Mouse (Mus musculus) lung, embryonic 15.5 days (tissue): ENCODE results near the gene Arhgap28. TPM values are rescaled to one million over a fixed set of nuclear protein-coding genes. Genes with fewer than 3 reads are reported as not detected.

Experiments
- ATAC-seq: fragments of 200-750 bp; cut with Nextera tagmentation; 2 replicates; pipeline ENCODE4 v1.8.0; 2017; ENCODE audit warnings: moderate number of reproducible peaks, borderline replicate concordance; ENCODE audit not compliant: low FRiP score, low TSS enrichment; ENCODE audit errors: extremely low read depth
- H3K27ac ChIP-seq: fragments of 300-500 bp; sonication (generic); 2 replicates; pipeline ENCODE4 v1.5.1; 2015; ENCODE audit warnings: moderate library complexity, mild to moderate bottlenecking, inconsistent platforms
- H3K27me3 ChIP-seq: fragments of 300-500 bp; sonication (generic); 2 replicates; pipeline ENCODE4 v1.6.1; 2015; ENCODE audit warnings: inconsistent platforms
- H3K36me3 ChIP-seq: fragments of 300-500 bp; sonication (generic); 2 replicates; pipeline ENCODE4 v1.6.1; 2015; ENCODE audit warnings: inconsistent platforms
- H3K4me1 ChIP-seq: fragments of 300-500 bp; sonication (generic); 2 replicates; pipeline ENCODE4 v1.6.1; 2015; ENCODE audit warnings: inconsistent platforms
- H3K4me2 ChIP-seq: fragments of 300-500 bp; sonication (generic); 2 replicates; pipeline ENCODE4 v1.6.1; 2015; ENCODE audit warnings: inconsistent platforms, mild to moderate bottlenecking, moderate library complexity
- H3K4me3 ChIP-seq: fragments of 300-500 bp; sonication (generic); 2 replicates; pipeline ENCODE4 v1.5.1; 2015; ENCODE audit warnings: mild to moderate bottlenecking, inconsistent platforms
- H3K9ac ChIP-seq: fragments of 300-500 bp; sonication (generic); 2 replicates; pipeline ENCODE4 v1.6.1; 2015; ENCODE audit warnings: inconsistent platforms
- H3K9me3 ChIP-seq: fragments of 300-500 bp; sonication (generic); 2 replicates; pipeline ENCODE4 v1.6.1; 2016; ENCODE audit warnings: inconsistent platforms
- WGBS: fragments of 180-500 bp; shearing (Covaris S2); methylation state at CpG from one replicate; pipeline ENCODE4 v1.1.7; 2015; 5-methylcytosine and 5-hydroxymethylcytosine counted together
- polyA plus RNA-seq: library from polyadenylated mRNA; unstranded; fragments of >200 nt; fragmentation: Nextera tagmentation; extraction: Ambion mirVana; gene quantifications from 2 replicates; pipeline ENCODE4 v1.2.1, GENCODE M21; 2015

Gene Arhgap28
- polyA plus RNA-seq, 1 experiment from 2014 or later = 47.2 TPM

DNA sequence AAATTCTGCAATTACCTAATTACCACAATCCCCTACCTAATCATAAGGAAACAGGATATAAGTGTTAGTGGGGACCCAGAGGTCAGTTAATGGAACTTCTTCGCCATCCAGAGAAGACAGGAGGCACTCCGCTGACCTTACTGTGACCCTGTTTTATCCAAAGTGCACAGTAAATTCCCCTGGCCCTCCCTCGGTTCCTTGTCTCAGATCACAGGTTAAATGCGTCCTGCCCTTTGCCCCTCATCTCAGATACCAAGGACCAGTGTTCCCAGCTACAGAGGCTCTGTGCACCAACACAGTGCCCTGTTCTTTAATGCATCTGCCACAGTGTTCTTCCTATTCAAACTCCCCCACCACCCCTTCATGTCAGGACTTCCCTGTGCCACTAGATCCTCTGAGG lies 18.4 kb downstream of the Arhgap28 start:
- Histone ChIP-seq H3K4me2 (no peak overlapping the region), H3K4me1 (peaks cover 33% of the 10 kb centered on the region), H3K36me3 (no peaks in the 10 kb centered on the region), H3K27me3 (no peaks in the 10 kb centered on the region), H3K9me3 (no peaks in the 10 kb centered on the region), H3K9ac (no peak overlapping the region), H3K27ac (no peak overlapping the region), H3K4me3 (no peak overlapping the region)
- 45% methylated on average over 4 of the region's 4 CpGs for WGBS
- ATAC-seq = no peak

DNA sequence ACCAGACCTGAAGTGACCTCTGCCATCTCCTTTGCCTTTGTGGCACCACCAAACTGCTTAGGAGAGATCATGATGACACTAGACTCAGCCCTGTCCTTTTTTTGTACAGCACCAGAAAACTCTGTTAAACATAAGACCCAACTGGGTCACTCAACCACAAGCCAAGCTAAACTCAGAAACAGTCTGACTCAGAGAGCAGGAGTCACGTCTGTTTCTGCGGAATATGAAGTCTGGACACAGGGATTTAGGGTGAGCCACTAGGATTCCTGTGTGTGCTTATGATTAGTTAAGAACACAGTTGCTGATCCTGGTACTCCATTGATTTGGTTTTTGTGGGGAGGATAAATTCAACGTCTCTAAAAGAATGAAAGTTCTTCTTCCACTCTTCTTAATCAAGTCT lies 23.3 kb downstream of the Arhgap28 start:
- no peak overlapping the region for H3K4me2 ChIP-seq
- H3K27me3 ChIP-seq = no peaks in the 10 kb centered on the region
- no peaks in the 10 kb centered on the region for H3K9me3 ChIP-seq
- no peak overlapping the region for H3K9ac ChIP-seq
- no peak overlapping the region for H3K4me3 ChIP-seq
- no peak for ATAC-seq
- 74% methylated on average over 3 of the region's 3 CpGs for WGBS
- peaks cover 39% of the 10 kb centered on the region for H3K4me1 ChIP-seq
- no peaks in the 10 kb centered on the region for H3K36me3 ChIP-seq
- H3K27ac ChIP-seq = no peak overlapping the region

DNA sequence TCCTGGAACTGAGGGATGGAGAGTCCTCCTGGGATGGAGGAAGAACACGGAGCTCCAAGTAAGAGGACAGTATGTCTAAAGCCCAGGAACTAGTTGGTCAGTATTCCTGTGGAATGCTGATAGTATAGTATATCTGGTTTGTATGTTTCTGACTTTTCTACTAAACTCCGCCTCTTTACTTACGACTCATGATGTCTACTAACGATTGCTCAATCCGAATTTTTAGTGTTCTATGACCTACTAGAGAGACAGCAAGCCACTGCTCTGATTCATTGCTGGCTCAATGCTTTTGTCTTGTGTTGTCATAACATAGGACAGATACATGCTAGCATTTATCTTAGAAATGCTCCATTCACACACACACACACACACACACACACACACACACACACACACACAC lies 24.7 kb downstream of the Arhgap28 start:
- Histone ChIP-seq H3K4me2 (no peak overlapping the region), H3K27ac (peak overlapping the region; percentile 70), H3K9ac (peak overlapping the region; percentile 6; the same call in 1 of the 2 replicates), H3K4me1 (peaks cover 47% of the 10 kb centered on the region), H3K27me3 (no peaks in the 10 kb centered on the region), H3K9me3 (no peaks in the 10 kb centered on the region), H3K36me3 (no peaks in the 10 kb centered on the region), H3K4me3 (no peak overlapping the region)
- 46% methylated on average over 5 of the region's 5 CpGs for WGBS
- peak; percentile 57; the same call in 1 of the 2 replicates for ATAC-seq

DNA sequence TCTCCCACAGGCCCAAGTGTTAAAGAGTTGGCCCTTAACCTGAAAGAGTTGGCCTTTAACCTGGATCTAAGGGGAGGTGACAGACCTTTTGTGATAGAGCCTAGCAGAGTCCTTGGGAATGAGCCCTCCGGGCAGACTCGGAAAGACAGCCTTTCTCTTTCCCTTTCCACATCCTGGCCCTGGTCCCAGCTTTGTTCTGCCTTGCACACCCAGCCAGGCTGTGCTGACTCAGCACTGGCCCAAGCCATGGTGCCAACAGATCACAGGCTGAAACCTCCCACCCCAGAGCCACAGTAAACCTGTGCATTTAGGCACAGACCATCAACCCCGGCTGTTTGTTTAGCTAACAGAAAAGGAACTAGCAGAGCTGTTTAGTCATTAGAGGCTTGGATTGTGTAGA lies 25.1 kb downstream of the Arhgap28 start:
- H3K9me3 ChIP-seq = no peaks in the 10 kb centered on the region
- peak overlapping the region; percentile 6; the same call in 1 of the 2 replicates for H3K9ac ChIP-seq
- H3K27me3 ChIP-seq = no peaks in the 10 kb centered on the region
- 11% methylated on average over 3 of the region's 3 CpGs for WGBS
- no peak overlapping the region for H3K4me2 ChIP-seq
- H3K4me3 ChIP-seq = no peak overlapping the region
- H3K4me1 ChIP-seq = peaks cover 47% of the 10 kb centered on the region
- peak overlapping the region; percentile 70 for H3K27ac ChIP-seq
- peak; percentile 84; the same call in 1 of the 2 replicates for ATAC-seq
- H3K36me3 ChIP-seq = no peaks in the 10 kb centered on the region

DNA sequence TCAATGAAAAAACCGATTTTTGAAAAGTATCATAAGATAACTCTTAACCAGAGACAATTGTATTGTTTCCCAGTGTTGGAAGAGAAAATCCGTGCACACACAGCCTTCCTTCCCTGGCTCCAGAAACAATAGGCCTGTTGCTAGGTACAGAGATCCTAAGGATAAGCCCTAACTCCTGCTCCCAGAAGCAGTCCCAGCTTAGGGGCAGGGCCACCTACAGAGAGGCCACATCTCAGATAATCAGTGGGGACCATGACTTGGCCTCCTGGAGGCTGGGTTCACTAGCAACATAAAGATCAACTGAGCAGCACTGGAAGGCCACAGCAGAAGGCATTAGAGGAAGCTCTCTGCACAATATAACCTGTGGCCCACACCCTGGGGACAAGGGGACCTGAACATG lies 27.5 kb downstream of the Arhgap28 start:
- Histone ChIP-seq H3K36me3 (no peaks in the 10 kb centered on the region), H3K9ac (no peak overlapping the region), H3K4me3 (no peak overlapping the region), H3K27ac (peak overlapping the region; percentile 46), H3K4me2 (no peak overlapping the region; the same call in 1 of the 2 replicates), H3K4me1 (peaks cover 47% of the 10 kb centered on the region), H3K27me3 (no peaks in the 10 kb centered on the region), H3K9me3 (no peaks in the 10 kb centered on the region)
- WGBS = 29% methylated on average over 2 of the region's 2 CpGs
- no peak for ATAC-seq

DNA sequence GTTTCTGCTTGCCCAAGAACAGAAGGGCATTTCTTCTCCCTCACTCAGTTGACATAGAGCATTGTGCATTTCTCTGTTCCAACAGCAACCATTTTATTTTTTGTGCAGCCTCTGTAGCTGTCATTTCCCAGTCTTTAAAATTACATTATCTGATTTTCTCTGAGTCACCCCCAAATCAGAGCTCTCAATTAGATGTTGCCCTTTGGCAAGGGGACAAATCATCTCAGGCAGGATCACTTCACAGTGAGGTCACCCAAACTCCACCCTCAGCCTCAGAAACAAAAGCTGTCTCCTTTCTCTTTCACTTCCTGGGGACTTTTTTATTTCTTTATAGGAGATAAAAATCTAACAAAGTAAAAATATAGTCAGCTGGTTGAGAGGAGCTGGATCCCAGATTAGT lies 27.9 kb downstream of the Arhgap28 start:
- H3K4me3 ChIP-seq = no peak overlapping the region
- H3K9me3 ChIP-seq = no peaks in the 10 kb centered on the region
- peaks cover 46% of the 10 kb centered on the region for H3K4me1 ChIP-seq
- no peak overlapping the region for H3K4me2 ChIP-seq
- no peaks in the 10 kb centered on the region for H3K27me3 ChIP-seq
- H3K9ac ChIP-seq = no peak overlapping the region
- no peaks in the 10 kb centered on the region for H3K36me3 ChIP-seq
- H3K27ac ChIP-seq = no peak overlapping the region
- ATAC-seq = no peak

DNA sequence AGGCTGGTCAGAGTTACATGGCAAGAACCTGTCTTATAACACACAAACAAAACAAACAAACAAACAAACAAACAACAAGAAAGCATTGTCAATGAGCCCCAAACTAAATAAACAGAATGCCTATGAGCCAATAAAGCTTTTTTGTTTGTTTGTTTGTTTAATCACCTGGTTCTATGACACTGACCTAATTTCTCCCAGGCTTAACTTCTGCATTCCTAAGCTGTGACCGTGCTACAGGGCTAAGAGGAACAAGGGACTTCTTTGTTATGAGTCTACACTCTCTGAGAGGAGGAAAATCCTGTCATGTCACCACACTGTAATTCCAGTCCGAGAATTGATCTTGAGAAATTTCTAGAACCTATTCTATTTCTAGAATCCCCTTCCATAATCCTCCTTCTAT lies 29.2 kb downstream of the Arhgap28 start:
- Histone ChIP-seq H3K4me1 (peaks cover 34% of the 10 kb centered on the region), H3K27me3 (no peaks in the 10 kb centered on the region), H3K4me3 (no peak overlapping the region), H3K9me3 (no peaks in the 10 kb centered on the region), H3K9ac (no peak overlapping the region), H3K4me2 (no peak overlapping the region), H3K27ac (0 out of 2 replicates have a peak overlapping the region, but pooled peaks have one; percentile 2), H3K36me3 (no peaks in the 10 kb centered on the region)
- no peak for ATAC-seq
- WGBS = 43% methylated on average over 2 of the region's 2 CpGs

DNA sequence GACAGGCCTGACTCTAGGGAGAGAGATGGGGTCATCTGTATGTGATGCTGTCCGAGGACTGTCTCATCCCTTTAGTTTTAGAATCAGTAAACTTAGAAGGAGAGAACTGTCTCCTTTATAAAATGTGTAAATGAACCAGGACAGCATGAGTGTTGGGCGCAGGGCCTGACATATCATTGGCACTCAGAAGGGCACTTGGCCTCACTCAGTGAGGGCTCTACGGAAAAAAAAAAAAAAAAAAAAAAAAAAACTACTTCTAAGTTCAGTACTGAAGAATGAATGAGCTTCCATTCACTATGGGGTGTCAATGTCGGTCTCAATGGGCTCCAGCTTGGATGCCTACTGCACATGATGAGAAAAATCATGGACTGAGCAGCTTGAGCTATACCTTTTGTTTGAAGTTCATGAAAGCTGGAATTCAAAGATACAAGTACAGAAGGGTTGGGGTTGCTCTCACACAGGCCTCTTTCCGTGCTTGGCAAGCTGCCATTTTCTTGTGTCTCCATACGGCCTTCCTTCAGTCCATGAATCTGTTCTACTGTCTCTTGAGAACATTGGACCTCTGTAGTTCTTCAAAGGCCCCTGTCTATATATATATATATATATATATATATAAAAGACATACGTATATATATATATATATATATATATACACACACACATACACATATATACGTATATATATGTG lies 36.9 kb downstream of the Arhgap28 start:
- ATAC-seq = no peak
- Histone ChIP-seq H3K9me3 (no peaks in the 10 kb centered on the region), H3K4me3 (no peak overlapping the region), H3K36me3 (no peaks in the 10 kb centered on the region), H3K9ac (no peak overlapping the region), H3K27me3 (no peaks in the 10 kb centered on the region), H3K4me1 (0 out of 2 replicates have a peak, but pooled peaks cover 10% of the 10 kb centered on the region), H3K27ac (no peak overlapping the region), H3K4me2 (no peak overlapping the region)
- 34% methylated on average over 8 of the region's 8 CpGs for WGBS

DNA sequence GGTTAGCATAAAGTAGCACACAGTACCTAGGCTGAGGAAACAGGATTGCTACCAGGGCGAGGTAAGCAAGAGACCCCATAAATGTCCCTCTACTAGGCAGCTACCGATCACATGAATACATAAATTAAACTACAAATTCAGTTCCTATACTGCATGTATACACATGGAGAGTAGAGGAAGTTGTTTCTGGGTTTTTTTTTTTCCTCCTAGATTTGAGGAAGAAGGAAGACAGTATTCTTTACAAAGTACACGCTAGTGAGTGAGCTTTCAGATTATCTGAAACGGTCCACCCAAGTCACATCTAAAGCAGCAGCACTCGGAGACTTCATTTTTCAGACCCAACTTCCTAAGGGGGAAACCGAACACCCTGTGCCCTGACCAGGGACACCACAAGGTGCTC lies 41.1 kb downstream of the Arhgap28 start:
- 80% methylated on average over 6 of the region's 6 CpGs for WGBS
- H3K4me1 ChIP-seq = peaks cover 13% of the 10 kb centered on the region; the same call in 1 of the 2 replicates
- no peak overlapping the region for H3K4me2 ChIP-seq
- H3K27me3 ChIP-seq = no peaks in the 10 kb centered on the region
- H3K36me3 ChIP-seq = no peaks in the 10 kb centered on the region
- H3K27ac ChIP-seq = no peak overlapping the region
- no peak overlapping the region for H3K9ac ChIP-seq
- H3K4me3 ChIP-seq = no peak overlapping the region
- H3K9me3 ChIP-seq = no peaks in the 10 kb centered on the region
- no peak for ATAC-seq

DNA sequence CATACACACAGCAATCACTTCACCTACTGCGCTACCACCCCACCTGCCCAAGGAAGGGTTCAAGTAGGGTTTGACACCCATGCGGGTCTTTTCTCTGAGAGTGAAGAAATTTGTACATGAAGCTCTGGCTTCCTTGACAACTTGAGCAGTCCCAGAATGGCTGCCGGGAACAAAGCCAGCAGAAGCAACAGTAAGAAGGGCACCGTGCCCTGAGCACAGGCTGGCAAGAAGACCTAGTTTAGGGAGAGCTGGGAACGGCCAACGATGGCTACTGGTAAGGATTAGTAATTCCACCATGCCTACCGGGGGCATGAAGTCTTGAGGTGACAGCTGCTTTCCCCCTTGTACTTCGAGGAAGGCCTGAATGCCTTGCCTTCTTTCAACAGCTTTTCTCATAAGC lies 41.9 kb downstream of the Arhgap28 start:
- Histone ChIP-seq H3K4me1 (peaks cover 15% of the 10 kb centered on the region), H3K36me3 (no peaks in the 10 kb centered on the region), H3K27me3 (no peaks in the 10 kb centered on the region), H3K27ac (no peak overlapping the region), H3K4me2 (no peak overlapping the region), H3K4me3 (no peak overlapping the region), H3K9me3 (no peaks in the 10 kb centered on the region), H3K9ac (no peak overlapping the region)
- ATAC-seq = no peak
- WGBS = 87% methylated on average over 8 of the region's 8 CpGs

DNA sequence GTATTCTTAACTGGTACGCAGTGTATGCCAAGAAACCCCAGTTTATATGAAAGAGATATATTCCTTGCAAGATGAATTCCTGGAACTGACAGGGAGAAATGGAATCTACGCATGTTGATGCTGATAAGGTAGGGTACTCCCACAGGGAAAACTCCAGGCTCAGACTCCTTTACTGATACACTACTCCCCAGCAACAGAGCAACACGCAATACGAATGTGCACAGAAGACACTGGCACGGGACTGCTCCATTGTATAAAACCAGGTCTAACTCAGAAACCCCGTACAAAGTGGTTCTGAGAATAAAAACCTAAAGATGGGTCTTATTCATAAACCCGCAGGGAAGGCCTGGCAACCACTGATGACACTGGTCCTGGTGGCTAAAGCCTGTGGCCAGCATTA lies 45.0 kb downstream of the Arhgap28 start:
- Histone ChIP-seq H3K4me3 (no peak overlapping the region), H3K9me3 (no peaks in the 10 kb centered on the region), H3K4me2 (no peak overlapping the region), H3K4me1 (peaks cover 38% of the 10 kb centered on the region), H3K27me3 (no peaks in the 10 kb centered on the region), H3K9ac (no peak overlapping the region), H3K27ac (no peak overlapping the region), H3K36me3 (no peaks in the 10 kb centered on the region)
- ATAC-seq = no peak
- 84% methylated on average over 7 of the region's 7 CpGs for WGBS

DNA sequence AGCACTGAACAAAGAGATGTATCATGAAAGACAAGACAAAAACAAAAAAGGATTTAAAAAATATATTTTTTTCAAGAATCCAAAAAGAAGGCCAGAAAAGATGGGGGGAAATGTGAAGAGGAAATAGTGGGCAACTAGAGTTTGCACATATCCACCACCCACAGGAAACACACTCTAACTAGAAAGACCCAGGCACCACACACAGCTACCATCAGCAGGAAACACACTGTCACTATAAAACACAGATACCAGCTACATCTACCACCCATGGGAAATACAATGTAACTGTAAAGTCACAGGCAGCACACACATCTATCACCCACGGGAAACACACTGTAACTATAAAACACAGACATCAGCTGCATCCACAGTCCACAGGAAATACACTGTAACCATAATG lies 46.3 kb downstream of the Arhgap28 start:
- H3K9me3 ChIP-seq = no peaks in the 10 kb centered on the region
- H3K9ac ChIP-seq = no peak overlapping the region
- no peaks in the 10 kb centered on the region for H3K36me3 ChIP-seq
- no peak overlapping the region for H3K4me2 ChIP-seq
- no peak for ATAC-seq
- WGBS = 41% methylated on average over 1 of the region's 1 CpGs
- no peaks in the 10 kb centered on the region for H3K27me3 ChIP-seq
- H3K27ac ChIP-seq = peak overlapping the region; percentile 64
- no peak overlapping the region for H3K4me3 ChIP-seq
- H3K4me1 ChIP-seq = peaks cover 51% of the 10 kb centered on the region
